Mouse (Mus musculus) heart, adult 9 months (tissue): Measurements from ENCODE around the gene Fn1.

Source experiments
- DNase-seq, 2 experiments: peaks; one replicate each; pipeline ENCODE4 v3.0.0; 2022; ENCODE audit warnings: low spot score in 2 of 2

The Fn1 gene

DNA sequence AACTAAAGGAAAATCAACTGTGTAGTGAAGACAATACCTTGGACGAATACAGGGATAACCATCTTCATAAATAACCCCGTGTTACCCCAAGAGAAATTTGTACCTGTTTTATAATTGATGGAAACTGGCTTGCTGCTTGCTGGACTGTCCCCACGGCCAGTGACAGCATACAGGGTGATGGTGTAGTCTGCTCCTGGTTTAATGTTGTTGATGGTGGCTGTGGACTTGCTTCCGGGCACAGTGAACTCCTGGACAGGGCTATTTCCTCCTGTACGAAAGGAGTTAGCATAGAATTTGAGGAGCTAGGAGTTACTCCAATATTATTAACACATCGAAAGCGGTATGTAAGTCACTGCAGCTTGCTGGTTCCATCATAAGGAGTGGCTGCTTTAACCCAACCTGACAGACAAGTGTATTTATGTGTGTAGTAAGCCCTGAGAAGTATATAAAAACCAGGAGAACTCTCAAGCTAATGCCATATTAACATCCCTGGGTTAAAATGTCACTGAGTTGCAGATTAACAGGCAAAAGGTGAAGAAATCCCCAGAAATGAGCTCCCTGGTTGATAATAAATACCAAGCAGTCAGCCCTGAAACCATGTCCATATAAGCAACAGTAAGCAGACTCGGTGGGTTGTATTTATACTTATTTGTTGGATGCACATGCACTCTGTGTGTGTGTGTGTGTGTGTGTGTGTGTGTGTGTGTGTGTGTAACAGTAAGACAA lies 46.2 kb downstream of the Fn1 start:
- no peak for DNase-seq

- DNase-seq, result no peak
Observed at GRCm38 (mm10) chr1:71605751-71606150, 47.2 kb downstream of the Fn1 start.

DNA sequence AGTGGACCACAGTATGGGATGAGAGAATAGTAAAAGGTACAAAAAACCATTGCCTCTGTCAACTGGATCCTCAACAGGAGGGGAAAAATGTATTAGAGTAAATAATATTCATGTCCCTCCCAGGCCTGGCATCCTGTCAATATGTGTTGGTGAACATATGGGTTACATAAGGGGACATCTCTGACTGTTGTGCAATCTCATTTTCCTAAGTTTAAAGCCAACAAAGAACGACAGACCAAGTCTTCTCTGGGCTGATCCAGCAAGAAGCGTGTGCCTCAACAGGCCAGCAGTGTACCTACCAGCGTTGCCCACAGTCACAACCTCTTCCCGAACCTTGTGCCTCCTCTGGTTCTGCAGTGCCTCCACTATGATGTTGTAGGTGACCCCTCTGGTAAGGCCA lies 57.6 kb downstream of the Fn1 start:
- DNase-seq, result no peak

GRCm38 (mm10) chr1:71594268-71594667 lies 58.7 kb downstream of the Fn1 start:
- no peak for DNase-seq

DNA sequence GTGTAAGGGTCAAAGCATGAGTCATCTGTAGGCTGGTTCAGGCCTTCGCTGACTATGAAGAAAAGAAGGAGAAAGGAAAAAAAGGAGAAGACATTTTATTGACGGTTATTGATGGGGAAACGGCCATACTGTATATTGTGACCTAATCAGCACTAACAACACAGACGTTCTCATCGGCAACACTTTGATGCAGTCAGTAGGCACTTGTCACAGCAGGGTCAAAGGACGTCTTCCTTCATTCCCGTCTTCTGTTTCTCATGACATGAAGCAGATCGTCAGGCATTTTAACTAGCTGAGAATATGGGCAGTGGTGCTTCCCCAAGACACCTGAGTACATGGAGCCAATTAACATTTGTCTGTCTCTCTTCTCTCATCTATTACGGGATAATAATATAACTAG lies 59.8 kb downstream of the Fn1 start:
- no peak for DNase-seq

GRCm38 (mm10) chr1:71590038-71590437 lies 63.0 kb downstream of the Fn1 start:
- no peak for DNase-seq

GRCm38 (mm10) chr1:71586658-71587057 lies 66.3 kb downstream of the Fn1 start:
- DNase-seq, result no peak

DNA sequence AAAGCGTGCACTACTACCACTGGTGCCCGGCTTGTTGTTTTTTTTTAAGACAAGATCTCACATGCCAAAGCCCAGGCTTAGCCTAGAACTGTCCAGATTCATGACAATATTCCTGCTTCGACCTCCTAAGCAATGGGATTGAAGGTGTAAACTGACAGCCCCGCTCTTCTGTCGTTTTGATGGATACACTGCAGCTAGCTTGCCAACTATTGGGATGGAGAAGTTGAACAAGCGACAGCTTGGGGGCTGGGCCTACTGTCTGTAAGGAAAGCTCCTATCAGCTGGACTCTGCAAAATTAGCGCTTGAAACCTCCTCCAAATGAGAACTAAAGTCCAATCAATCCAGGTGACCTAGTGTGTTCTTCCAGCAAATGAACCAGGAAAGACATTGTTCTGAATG lies 69.1 kb downstream of the Fn1 start:
- no peak for DNase-seq

- DNase-seq, result no peak
Observed at GRCm38 (mm10) chr1:71583302-71583701, 69.7 kb downstream of the Fn1 start.

DNA sequence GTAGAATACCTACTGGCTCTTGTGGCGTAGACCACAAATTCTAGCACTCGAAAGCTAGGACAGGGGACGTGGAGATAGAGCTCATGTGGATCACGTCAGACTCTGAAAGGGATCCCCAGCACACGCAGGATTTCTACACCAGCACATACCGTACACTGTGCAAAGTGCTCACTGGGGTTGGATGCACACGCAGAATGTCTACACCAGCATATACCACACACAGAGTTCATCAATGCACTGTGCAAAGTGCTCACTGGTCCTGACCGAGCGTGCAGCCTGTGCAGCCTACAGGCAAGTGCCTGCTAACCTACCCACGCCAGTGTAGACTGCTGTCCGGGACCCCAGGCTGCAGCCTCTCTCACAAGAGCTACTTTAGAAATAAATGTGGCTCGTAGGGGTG lies 72.6 kb downstream of the Fn1 start:
- no peak for DNase-seq

DNA sequence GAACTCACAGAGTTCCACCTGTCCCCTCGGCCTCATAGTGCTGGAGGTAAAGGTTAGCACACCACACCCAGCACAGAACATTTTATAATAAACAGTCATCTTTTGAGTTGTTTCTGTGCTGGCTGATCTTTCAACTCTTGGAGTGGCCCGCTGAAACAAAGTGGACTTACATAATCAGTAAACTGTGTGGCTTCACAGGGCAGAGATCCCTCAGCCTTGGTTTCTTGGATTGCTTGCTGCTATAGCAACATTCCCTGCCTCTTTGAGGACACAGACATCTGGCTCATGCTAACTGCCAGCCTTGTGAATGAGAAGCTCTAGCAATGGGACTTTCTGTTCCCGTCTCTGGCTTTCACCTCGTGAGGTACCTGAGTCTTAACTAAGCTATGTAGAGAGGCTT lies 73.5 kb downstream of the Fn1 start:
- DNase-seq, result peak in 1 of 2 experiments; percentile 5

GRCm38 (mm10) chr1:71576837-71577236 lies 76.2 kb downstream of the Fn1 start:
- no peak for DNase-seq

GRCm38 (mm10) chr1:71575987-71576386 lies 77.0 kb downstream of the Fn1 start:
- no peak for DNase-seq

DNA sequence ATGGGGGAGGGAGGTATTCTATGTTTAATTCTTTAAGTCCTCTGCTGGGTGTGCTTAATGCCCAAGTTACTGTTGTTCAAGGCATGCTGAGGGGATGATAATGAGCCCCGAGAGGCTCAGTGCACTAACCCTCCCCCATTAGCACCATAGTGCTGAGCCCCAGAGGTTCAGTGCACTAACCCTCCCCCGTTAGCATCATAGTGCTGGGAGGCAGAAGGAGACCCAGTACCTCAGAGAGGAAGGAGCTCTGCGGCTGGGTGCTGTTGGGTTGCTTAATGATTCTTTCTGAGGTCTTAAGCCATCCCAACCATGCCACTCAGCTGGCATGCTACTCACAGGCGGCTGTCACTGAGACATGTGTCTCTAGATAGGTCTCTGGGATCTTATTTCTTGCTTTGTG lies 82.9 kb downstream of the Fn1 start:
- DNase-seq, result no peak

- DNase-seq, result no peak
Observed at GRCm38 (mm10) chr1:71567884-71568605, 85.0 kb downstream of the Fn1 start.

DNA sequence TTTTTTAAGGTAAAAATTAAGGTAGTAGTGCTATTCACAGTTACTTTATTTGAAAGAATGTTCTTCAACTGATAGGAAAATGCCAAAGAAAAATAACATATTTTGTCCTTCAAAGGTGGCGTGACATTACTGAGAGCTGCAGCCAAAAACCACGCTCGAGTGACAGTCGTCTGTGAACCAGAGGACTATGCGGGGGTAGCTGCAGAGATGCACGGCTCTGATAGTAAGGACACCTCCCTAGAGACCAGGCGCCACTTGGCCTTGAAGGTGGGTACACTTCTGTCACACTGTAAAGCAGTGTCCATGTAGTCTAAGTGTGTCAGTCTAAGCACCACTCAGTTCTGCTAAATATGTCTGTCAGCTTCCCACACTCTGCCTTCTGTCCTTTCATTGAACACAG lies 88.7 kb downstream of the Fn1 start:
- DNase-seq, result no peak

- DNase-seq, result no peak
Observed at GRCm38 (mm10) chr1:71560626-71561025, 92.4 kb downstream of the Fn1 start.

- DNase-seq, result peak; percentile 92 to 94
Observed at GRCm38 (mm10) chr1:71556688-71557612, 96.0 kb downstream of the Fn1 start, which contains the start of gene Atic. Gene Atic, plus strand, starts transcription at chr1:71557150.

GRCm38 (mm10) chr1:71550626-71551195 lies 102.3 kb downstream of the Fn1 start:
- DNase-seq, result no peak

- DNase-seq, result peak; percentile 3 to 35
Observed at GRCm38 (mm10) chr1:71540437-71540836, 112.6 kb downstream of the Fn1 start.

DNA sequence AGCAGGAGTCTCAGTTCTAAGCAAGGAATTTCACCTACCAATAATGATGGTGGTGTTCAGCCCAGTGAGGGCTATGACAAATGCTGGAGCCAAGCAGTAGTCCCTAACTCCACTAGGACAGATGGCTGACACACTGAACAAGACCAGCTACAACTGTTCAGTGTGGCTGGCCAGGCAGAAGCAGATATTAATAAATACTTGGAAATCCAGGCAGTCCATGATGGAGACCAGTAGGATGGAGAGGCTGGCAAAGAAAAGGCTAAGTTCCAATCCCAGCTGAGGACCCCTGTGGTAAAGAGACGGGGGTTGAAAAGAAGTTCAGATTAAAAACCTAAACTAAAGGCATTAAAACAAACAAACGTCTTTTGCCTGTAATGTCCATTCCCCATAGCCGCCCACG lies 113.4 kb downstream of the Fn1 start:
- DNase-seq, result no peak
